Mouse (Mus musculus): ENCODE results near the gene Cps1. TPM values are rescaled to one million over a fixed set of nuclear protein-coding genes. Genes with fewer than 3 reads are reported as not detected.

Cps1 gene
- total RNA-seq, 2 experiments from 2014 or later = not detected

GRCm38 (mm10) chr1:67265222-67265621, 142.4 kb downstream of the Cps1 start:
- DNase-seq = no peak
- intact Hi-C loops (cut with DNase I) = no loop called here
- TF ChIP-seq CTCF (IDR thresholded peaks at IDR 0.05) = no peak
- Histone ChIP-seq H3K27ac (no peak overlapping the region), H3K4me3 (no peak overlapping the region)

GRCm38 (mm10) chr1:67267972-67268371, 145.1 kb downstream of the Cps1 start:
- no peak for DNase-seq
- intact Hi-C loops (cut with DNase I) = no loop called here
- no peak overlapping the region for H3K4me3 ChIP-seq
- no peak for TF ChIP-seq CTCF (IDR thresholded peaks at IDR 0.05)
- no peak overlapping the region for H3K27ac ChIP-seq

GRCm38 (mm10) chr1:67268450-67268849, 145.6 kb downstream of the Cps1 start:
- TF ChIP-seq CTCF (IDR thresholded peaks at IDR 0.05) = no peak
- H3K27ac ChIP-seq = no peak overlapping the region
- intact Hi-C loops (cut with DNase I) = no loop called here
- no peak for DNase-seq
- no peak overlapping the region for H3K4me3 ChIP-seq

- intact Hi-C loops (cut with DNase I) = no loop called here
- Histone ChIP-seq H3K4me3 (no peak overlapping the region), H3K27ac (no peak overlapping the region)
- no peak for DNase-seq
- no peak for TF ChIP-seq CTCF (IDR thresholded peaks at IDR 0.05)
Observed at GRCm38 (mm10) chr1:67276270-67276669, 153.4 kb downstream of the Cps1 start.

Other genes with a start within 250 kb of the Cps1 start
- over 10,000 TPM; 14,696 to 24,668 TPM for gene Myl1, start 177.6 kb upstream of the Cps1 start, total RNA-seq (2021)
- 10 to 100 TPM; 31.4 to 37.4 TPM for gene Lancl1, start 84.2 kb upstream of the Cps1 start, total RNA-seq (2021)

Data from gastrocnemius, adult 2 months (tissue).